Mouse (Mus musculus) G1E (cell line): ENCODE results near the gene Nxpe2. TPM values are rescaled to one million over a fixed set of nuclear protein-coding genes. Genes with fewer than 3 reads are reported as not detected.

Source experiments
- ATAC-seq: 2 replicates; pipeline ENCODE4 v1.8.0; 2016; ENCODE audit warnings: mild to moderate bottlenecking; ENCODE audit not compliant: insufficient number of reproducible peaks, poor library complexity, low FRiP score, severe bottlenecking; ENCODE audit errors: extremely low read depth
- DNase-seq: peaks from one replicate; pipeline ENCODE4 v3.0.0; 2012; ENCODE audit warnings: low spot score
- H3K27me3 ChIP-seq: 2 replicates; pipeline ENCODE4 v1.6.1; 2012; ENCODE audit warnings: mild to moderate bottlenecking, low read length, inconsistent platforms; ENCODE audit not compliant: insufficient read depth
- H3K36me3 ChIP-seq: replicated peaks from 2 replicates; pipeline ENCODE3; 2012; ENCODE audit warnings: mild to moderate bottlenecking, inconsistent platforms
- H3K4me1 ChIP-seq: 2 replicates; pipeline ENCODE4 v1.6.1; 2012; ENCODE audit warnings: low read depth, low read length, inconsistent platforms, mixed read lengths; ENCODE audit not compliant: insufficient read depth
- H3K4me3 ChIP-seq: 2 replicates; pipeline ENCODE4 v1.5.1; 2012; ENCODE audit warnings: low read depth, mild to moderate bottlenecking, inconsistent platforms, low read length, moderate library complexity, mixed read lengths
- H3K9me3 ChIP-seq: replicated peaks from 2 replicates; pipeline ENCODE4 v1.6.1; 2012; ENCODE audit warnings: inconsistent platforms
- CTCF ChIP-seq: IDR thresholded peaks from 2 replicates; pipeline ENCODE4 v1.5.1; 2012; ENCODE audit warnings: low read depth, low read length, inconsistent platforms, mixed read lengths
- GATA1 ChIP-seq: IDR thresholded peaks from 2 replicates; pipeline ENCODE4 v1.6.1; 2012; ENCODE audit warnings: borderline replicate concordance, low read length, inconsistent platforms, mixed read lengths
- GATA2 ChIP-seq: IDR thresholded peaks from 2 replicates; pipeline ENCODE4 v1.6.1; 2012; ENCODE audit warnings: low read depth, low read length, inconsistent platforms, borderline replicate concordance
- POLR2AphosphoS5 ChIP-seq: IDR thresholded peaks from 2 replicates; pipeline ENCODE4 v1.6.1; 2012; ENCODE audit warnings: low read depth, low read length, inconsistent platforms; ENCODE audit not compliant: insufficient replicate concordance
- TAL1 ChIP-seq: conservative IDR thresholded peaks from 2 replicates; pipeline ENCODE4 v1.6.1; 2012; ENCODE audit warnings: low read depth, low read length, inconsistent platforms, mixed read lengths
- polyA plus RNA-seq: library from polyadenylated mRNA; stranded (reverse); fragments of >175 nt; gene quantifications from 2 replicates; pipeline ENCODE4 v1.2.3, GENCODE M21; 2012
- total RNA-seq, 2 experiments: library from RNA; stranded (forward) in 1 of 2; stranded (reverse) in 1 of 2; fragments of 200-1000 nt in 1 of 2; fragments of >200 nt in 1 of 2; fragmentation: Nextera tagmentation in 1 of 2; gene quantifications; 2 replicates each; pipeline ENCODE4 v1.2.3; 2014 to 2017

Nxpe2 gene
- total and polyA plus RNA-seq, 3 experiments, result 0.12 to 64.3 (median 2.3) TPM

DNA sequence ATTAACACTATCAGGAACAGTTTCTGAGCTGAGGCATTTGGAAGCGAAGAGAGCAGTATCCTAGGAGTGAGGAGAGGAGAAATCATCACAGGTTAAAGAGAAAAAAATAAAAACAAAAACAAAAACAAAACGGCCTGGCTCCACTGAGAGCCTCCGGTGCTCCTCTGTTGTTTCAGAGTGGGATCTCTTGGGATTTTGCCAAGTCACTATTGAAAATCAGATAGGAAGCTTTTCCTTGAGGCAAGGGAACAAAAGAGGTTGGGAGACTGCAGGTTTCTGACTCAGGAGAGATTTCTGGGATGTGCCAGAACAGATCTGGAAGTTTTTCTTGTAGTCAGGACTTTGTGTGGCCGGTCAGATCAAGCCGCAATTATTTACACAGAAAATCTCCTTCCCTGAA, 13.7 kb downstream of the Nxpe2 start:
- H3K36me3 ChIP-seq, result no peaks in the 10 kb centered on the region
- peak overlapping the region; percentile 13; the same call in 1 of the 2 replicates for H3K4me3 ChIP-seq
- H3K9me3 ChIP-seq, result no peaks in the 10 kb centered on the region
- no peak for DNase-seq
- ATAC-seq, result no peak
- H3K27me3 ChIP-seq, result no peaks in the 10 kb centered on the region
- TF ChIP-seq POLR2AphosphoS5, result no peak
- TF ChIP-seq TAL1, result no peak
- no peak for TF ChIP-seq GATA1
- TF ChIP-seq GATA2, result no peak
- TF ChIP-seq CTCF, result no peak
- H3K4me1 ChIP-seq, result peaks cover 64% of the 10 kb centered on the region

DNA sequence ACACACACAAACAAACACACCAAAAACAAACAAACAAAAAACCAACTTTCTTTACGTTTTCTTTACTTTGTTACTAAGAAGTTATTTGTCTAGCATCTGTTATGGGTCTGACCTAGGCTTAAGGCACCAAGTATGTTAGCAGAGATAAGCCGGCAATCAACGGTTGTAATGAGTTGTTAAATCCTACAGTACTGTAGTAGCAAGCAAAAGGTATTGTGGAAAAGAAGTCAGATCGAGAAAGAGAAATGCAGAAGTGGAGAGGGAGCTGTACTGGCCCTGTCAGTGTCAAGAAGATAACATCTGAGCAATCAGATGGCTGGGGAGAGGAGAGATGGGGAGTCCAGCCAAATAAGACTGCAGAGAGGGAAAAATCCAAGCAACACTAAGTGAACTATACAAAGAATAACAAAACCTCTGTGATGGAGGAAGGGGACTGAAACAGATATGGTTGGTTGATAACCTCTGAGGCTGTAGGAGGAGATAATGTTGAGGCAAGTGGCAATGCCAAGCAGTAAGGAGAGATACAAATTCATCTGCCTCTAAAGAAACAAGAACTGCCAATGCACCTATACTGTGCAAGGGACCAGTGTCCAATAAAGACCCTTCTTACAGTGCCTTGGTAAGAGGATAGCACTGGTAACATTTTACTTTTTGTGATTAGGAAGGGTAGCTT, 14.3 kb downstream of the Nxpe2 start:
- ATAC-seq, result peak; percentile 86
- TF ChIP-seq POLR2AphosphoS5, result no peak
- TF ChIP-seq GATA1, result no peak
- no peak for TF ChIP-seq CTCF
- no peak for TF ChIP-seq GATA2
- peak; percentile 65 for TF ChIP-seq TAL1
- Histone ChIP-seq H3K36me3 (no peaks in the 10 kb centered on the region), H3K9me3 (no peaks in the 10 kb centered on the region), H3K4me1 (peaks cover 67% of the 10 kb centered on the region), H3K4me3 (no peak overlapping the region; the same call in 1 of the 2 replicates), H3K27me3 (no peaks in the 10 kb centered on the region)
- peak; percentile 41 for DNase-seq

DNA sequence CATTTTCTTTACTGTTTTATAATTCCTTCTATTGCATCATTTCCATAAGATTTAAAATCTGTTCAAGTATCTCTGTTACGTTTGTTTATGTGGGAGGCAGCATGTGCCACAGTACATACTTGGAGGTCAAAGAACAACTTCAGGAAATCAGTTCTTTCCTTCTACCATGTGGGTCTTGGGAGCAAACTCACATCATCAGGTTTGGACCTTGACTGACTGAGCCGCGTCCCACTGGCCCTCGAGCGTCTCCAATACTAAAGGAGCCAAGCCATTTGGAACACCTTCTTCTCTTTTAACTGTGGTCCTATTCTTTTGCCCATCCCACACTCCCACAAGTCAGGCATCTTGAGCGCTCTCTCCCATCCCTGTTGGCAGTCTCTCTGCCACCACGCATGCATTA, 23.7 kb downstream of the Nxpe2 start:
- peaks cover 16% of the 10 kb centered on the region for H3K4me1 ChIP-seq
- no peaks in the 10 kb centered on the region for H3K27me3 ChIP-seq
- DNase-seq, result no peak
- no peak for TF ChIP-seq GATA1
- TF ChIP-seq CTCF, result no peak
- TF ChIP-seq POLR2AphosphoS5, result no peak
- TF ChIP-seq TAL1, result no peak
- TF ChIP-seq GATA2, result no peak
- H3K36me3 ChIP-seq, result peaks cover 11% of the 10 kb centered on the region
- no peak for ATAC-seq
- H3K9me3 ChIP-seq, result no peaks in the 10 kb centered on the region
- no peak overlapping the region for H3K4me3 ChIP-seq

DNA sequence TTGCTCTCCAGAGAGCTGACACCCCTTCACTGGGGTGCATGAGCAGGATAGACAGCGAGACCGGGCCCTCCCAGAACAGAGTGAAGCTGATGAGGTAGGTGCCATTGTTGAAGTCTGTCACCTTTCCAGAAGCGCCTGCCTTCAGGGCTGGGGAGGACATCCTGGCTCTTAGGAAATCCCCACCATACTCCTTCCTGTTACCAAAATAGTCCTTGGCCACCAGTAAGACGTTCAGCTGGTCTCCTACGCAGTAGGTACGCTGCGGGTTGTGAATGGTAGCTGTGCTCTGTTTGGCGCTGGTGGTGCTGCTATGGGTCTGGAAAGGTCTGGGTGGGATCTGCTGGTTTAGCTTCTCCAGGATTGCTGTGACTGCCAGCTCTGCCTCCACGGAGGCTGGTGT, 26.9 kb downstream of the Nxpe2 start:
- ATAC-seq (no peak), DNase-seq (no peak)
- TF ChIP-seq GATA1 (no peak), CTCF (no peak), GATA2 (no peak), POLR2AphosphoS5 (no peak), TAL1 (no peak)
- Histone ChIP-seq H3K27me3 (no peaks in the 10 kb centered on the region), H3K9me3 (no peaks in the 10 kb centered on the region), H3K4me3 (no peak overlapping the region), H3K4me1 (peaks cover 19% of the 10 kb centered on the region), H3K36me3 (peaks cover 9% of the 10 kb centered on the region)

DNA sequence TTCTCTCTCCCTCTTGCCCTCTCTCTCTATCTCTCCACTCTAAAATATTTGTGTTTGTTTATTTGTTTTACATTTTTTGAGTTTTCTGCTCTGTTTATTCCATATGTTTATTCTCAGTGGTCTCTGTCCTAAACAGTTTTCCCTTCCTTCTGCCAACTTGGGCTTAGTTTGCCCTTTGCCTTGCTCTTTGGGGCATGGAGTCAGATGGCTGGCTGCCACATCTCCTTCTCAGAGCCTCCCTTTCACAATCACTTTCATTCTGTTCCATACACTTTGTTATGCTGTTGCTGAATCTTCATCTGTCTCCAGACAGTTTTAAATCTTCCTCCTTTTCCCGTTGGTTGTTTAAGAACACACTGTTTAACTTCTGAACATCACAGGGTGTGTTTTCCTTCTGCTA, 37.4 kb downstream of the Nxpe2 start:
- Histone ChIP-seq H3K9me3 (no peaks in the 10 kb centered on the region), H3K4me1 (peaks cover 5% of the 10 kb centered on the region), H3K4me3 (no peak overlapping the region), H3K27me3 (no peaks in the 10 kb centered on the region), H3K36me3 (no peaks in the 10 kb centered on the region)
- DNase-seq, result no peak
- TF ChIP-seq GATA2 (no peak), CTCF (no peak), POLR2AphosphoS5 (no peak), GATA1 (no peak), TAL1 (no peak)
- ATAC-seq, result no peak

DNA sequence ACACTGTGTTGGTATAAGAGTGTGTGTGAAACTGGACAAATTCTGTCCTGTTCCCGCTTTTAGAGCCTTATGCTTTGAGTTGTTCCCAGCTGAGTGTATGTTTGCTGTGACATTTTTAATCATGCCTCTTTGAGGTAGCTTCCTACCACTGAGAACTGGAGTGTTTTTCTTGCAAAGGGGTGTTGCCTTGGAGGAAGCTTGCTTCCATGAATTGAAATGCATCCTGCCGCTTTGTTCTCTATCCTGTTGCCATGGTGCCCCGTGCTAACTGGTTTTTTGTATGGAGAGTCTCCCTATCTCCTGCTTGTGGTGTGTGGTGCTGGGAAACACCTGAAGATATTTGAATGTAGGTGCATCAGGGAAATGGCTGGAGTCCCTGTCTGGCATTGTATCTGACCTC, 39.1 kb downstream of the Nxpe2 start:
- no peaks in the 10 kb centered on the region for H3K36me3 ChIP-seq
- H3K4me1 ChIP-seq, result peaks cover 4% of the 10 kb centered on the region; the same call in 1 of the 2 replicates
- H3K27me3 ChIP-seq, result no peaks in the 10 kb centered on the region
- H3K9me3 ChIP-seq, result no peaks in the 10 kb centered on the region
- TF ChIP-seq TAL1, result no peak
- TF ChIP-seq CTCF, result no peak
- TF ChIP-seq GATA2, result no peak
- TF ChIP-seq POLR2AphosphoS5, result no peak
- no peak for TF ChIP-seq GATA1
- DNase-seq, result no peak
- ATAC-seq, result no peak
- no peak overlapping the region for H3K4me3 ChIP-seq
